Mouse (Mus musculus): ENCODE data around the gene Wdtc1. TPM values are rescaled to one million over a fixed set of nuclear protein-coding genes. Genes with fewer than 3 reads are reported as not detected.

Gene Wdtc1
- total and polyA plus RNA-seq, 3 experiments, result 2.8 to 10.8 (median 9.6) TPM

- DNase-seq (ENCODE audit: extremely low read depth), result peak; percentile 95
- peak; percentile 73 for TF ChIP-seq MXI1 (IDR thresholded peaks at IDR 0.05; ENCODE audit: low read depth, low read length)
- TF ChIP-seq USF1 (IDR thresholded peaks at IDR 0.05; ENCODE audit: low read depth, low read length), result no peak
- peak; percentile 77; the same call in 1 of the 2 replicates for TF ChIP-seq GABPA (IDR thresholded peaks at IDR 0.05; ENCODE audit: insufficient replicate concordance, low read depth, low read length)
- peak; percentile 100 for TF ChIP-seq NELFE (IDR thresholded peaks at IDR 0.05; ENCODE audit: low read depth, low read length)
- no peak for TF ChIP-seq E2F4 (IDR thresholded peaks at IDR 0.05; ENCODE audit: insufficient replicate concordance, low read depth, low read length)
- TF ChIP-seq UBTF (IDR thresholded peaks at IDR 0.05; ENCODE audit: low read depth, low read length), result peak; percentile 95
- TF ChIP-seq JUND (conservative IDR thresholded peaks at IDR 0.05; ENCODE audit: low read depth, low read length), result no peak
- peak; percentile 85 for TF ChIP-seq KAT2A (IDR thresholded peaks at IDR 0.05; ENCODE audit: insufficient replicate concordance, low read length)
- peak; percentile 99 for TF ChIP-seq ZNF384 (IDR thresholded peaks at IDR 0.05; ENCODE audit: low read depth, low read length)
- TF ChIP-seq TBP (conservative IDR thresholded peaks at IDR 0.05; ENCODE audit: low read depth, low read length), result peak; percentile 99
- TF ChIP-seq SIN3A (IDR thresholded peaks at IDR 0.05; ENCODE audit: low read length), result peak; percentile 92
- no peak for TF ChIP-seq MAFK (IDR thresholded peaks at IDR 0.05; ENCODE audit: insufficient replicate concordance, low read length)
- peak; percentile 84 for TF ChIP-seq IRF4 (IDR thresholded peaks at IDR 0.05; ENCODE audit: low read depth, low read length)
- TF ChIP-seq RAD21 (IDR thresholded peaks at IDR 0.05; ENCODE audit: low read depth, low read length), result no peak; the same call in 1 of the 2 replicates
- TF ChIP-seq PAX5 (IDR thresholded peaks at IDR 0.05; ENCODE audit: low read length), result no peak
- peak; percentile 97 for TF ChIP-seq POLR2AphosphoS2 (IDR thresholded peaks at IDR 0.05; ENCODE audit: low read depth, low read length)
- TF ChIP-seq BHLHE40 (IDR thresholded peaks at IDR 0.05; ENCODE audit: low read depth, low read length), result peak; percentile 36; the same call in 1 of the 2 replicates
- TF ChIP-seq ZC3H11A (IDR thresholded peaks at IDR 0.05; ENCODE audit: low read depth, low read length), result no peak
- TF ChIP-seq USF2 (conservative IDR thresholded peaks at IDR 0.05; ENCODE audit: low read depth, low read length), result no peak
- TF ChIP-seq JUN (IDR thresholded peaks at IDR 0.05; ENCODE audit: insufficient read depth, low read depth, low read length), result no peak
- peak; percentile 85 for TF ChIP-seq HCFC1 (IDR thresholded peaks at IDR 0.05; ENCODE audit: low read depth, low read length)
- peak; percentile 85 for TF ChIP-seq ELF1 (IDR thresholded peaks at IDR 0.05; ENCODE audit: low read depth, low read length)
- peak; percentile 100 for TF ChIP-seq POLR2A (IDR thresholded peaks at IDR 0.05; ENCODE audit: low read depth, low read length)
- peak; percentile 50 for TF ChIP-seq ETS1 (conservative IDR thresholded peaks at IDR 0.05; ENCODE audit: low read depth, low read length)
- no peak for TF ChIP-seq EP300 (IDR thresholded peaks at IDR 0.05; ENCODE audit: low read length)
- 0 out of 2 replicates have a peak, but pooled peaks have one; percentile 27 for TF ChIP-seq MAZ (IDR thresholded peaks at IDR 0.05; ENCODE audit: low read depth, low read length)
- peak; percentile 77 to 91 for TF ChIP-seq CTCF (conservative IDR thresholded peaks at IDR 0.05 in 1 of 2, IDR thresholded peaks at IDR 0.05 in 1 of 2; ENCODE audit: low read depth in 2 of 2, low read length in 2 of 2)
- TF ChIP-seq MEF2A (IDR thresholded peaks at IDR 0.05; ENCODE audit: borderline replicate concordance, low read depth, low read length), result peak; percentile 88
- peak; percentile 59 for TF ChIP-seq NRF1 (IDR thresholded peaks at IDR 0.05; ENCODE audit: low read depth, low read length)
- TF ChIP-seq RCOR1 (conservative IDR thresholded peaks at IDR 0.05; ENCODE audit: low read depth, low read length), result no peak; the same call in 1 of the 2 replicates
- peak; percentile 73 for TF ChIP-seq MAX (IDR thresholded peaks at IDR 0.05; ENCODE audit: low read length)
- TF ChIP-seq ZKSCAN1 (IDR thresholded peaks at IDR 0.05; ENCODE audit: borderline replicate concordance, low read depth, low read length), result no peak
- peak; percentile 99 for TF ChIP-seq ZMIZ1 (IDR thresholded peaks at IDR 0.05; ENCODE audit: low read depth, low read length)
- TF ChIP-seq MYC (IDR thresholded peaks at IDR 0.05; ENCODE audit: low read depth, low read length), result peak; percentile 54; the same call in 1 of the 2 replicates
- TF ChIP-seq TCF12 (IDR thresholded peaks at IDR 0.05; ENCODE audit: low read depth, low read length), result peak; percentile 100
- TF ChIP-seq CHD1 (IDR thresholded peaks at IDR 0.05; ENCODE audit: low read depth, low read length), result peak; percentile 38
- no peak; the same call in 1 of the 2 replicates for TF ChIP-seq CHD2 (IDR thresholded peaks at IDR 0.05; ENCODE audit: low read length)
- TF ChIP-seq SMC3 (IDR thresholded peaks at IDR 0.05; ENCODE audit: low read depth, low read length), result peak; percentile 24; the same call in 1 of the 2 replicates
- Histone ChIP-seq H3K9ac (ENCODE audit: insufficient read depth, low read depth) (peak within 1 kb of the TSS; percentile 92), H3K79me2 (replicated peaks; ENCODE audit: control insufficient read depth, extremely low read depth, insufficient read depth, poor library complexity, severe bottlenecking) (peaks cover 35% of the 10 kb centered on the region), H3K4me2 (ENCODE audit: insufficient read depth, low read depth, poor library complexity, severe bottlenecking) (peak within 1 kb of the TSS; percentile 93), H3K27me3 (replicated peaks) (no peaks in the 10 kb centered on the region), H3K4me1 (ENCODE audit: control insufficient read depth in 1 of 2, insufficient read depth in 2 of 2) (peaks cover 12 to 38% of the 10 kb centered on the region in 2 experiments; a peak in 3 of 4 replicates), H3K36me3 (replicated peaks in 1 of 2; ENCODE audit: control insufficient read depth in 1 of 2, insufficient read depth in 1 of 2, low read length in 1 of 2) (peaks cover under 1 to 17% of the 10 kb centered on the region in 2 experiments), H3K4me3 (replicated peaks in 1 of 3; ENCODE audit: low read depth in 2 of 3, low read length in 2 of 3, poor library complexity in 1 of 3) (peak within 1 kb of the TSS; percentile 71 to 85 (median 82)), H3K27ac (ENCODE audit: insufficient read depth, low read depth) (no peak within 1 kb of the TSS), H3K9me3 (replicated peaks; ENCODE audit: low read length) (peaks cover 5% of the 10 kb centered on the region)
- dilution Hi-C loops (cut with MboI; ENCODE audit: extremely low pct_ligation_motif_present, extremely low pct_unique_long_range_greater_than_20kb, low sequenced_read_pairs) (no loop called here), in situ Hi-C loops (cut with MboI; ENCODE audit: low pct_ligation_motif_present, low pct_unique_long_range_greater_than_20kb, low sequenced_read_pairs) (no loop called here)
These were observed 16.4 kb upstream of the Wdtc1 start, which contains the start of gene Slc9a1 for GRCm38 (mm10) chr4:133369553-133370297. Gene Slc9a1 (plus strand): TSS chr4:133369706.
